Mouse (Mus musculus) CH12.LX (cell line): ENCODE data around the gene Cers6. TPM values are rescaled to one million over a fixed set of nuclear protein-coding genes. Genes with fewer than 3 reads are reported as not detected.

Experiments
- DNase-seq: peaks from one replicate; pipeline ENCODE4 v3.0.0-alpha.2; 2013; ENCODE audit errors: extremely low read depth
- H3K27ac ChIP-seq: 2 replicates; pipeline ENCODE4 v1.5.1; 2012; ENCODE audit warnings: low read depth, mild to moderate bottlenecking, control low read depth, moderate library complexity; ENCODE audit not compliant: insufficient read depth
- H3K27me3 ChIP-seq: replicated peaks from 2 replicates; pipeline ENCODE3; 2012; ENCODE audit warnings: inconsistent platforms
- H3K36me3 ChIP-seq, 2 experiments: replicated peaks in 1 of 2; 2 replicates each; pipeline versions ENCODE3 to v1.6.1; 2012; ENCODE audit warnings: inconsistent platforms in 1 of 2, low read length in 1 of 2, mild to moderate bottlenecking in 1 of 2, mixed read lengths in 1 of 2, moderate library complexity in 1 of 2; ENCODE audit not compliant: control insufficient read depth in 1 of 2, insufficient read depth in 1 of 2
- H3K4me1 ChIP-seq, 2 experiments: 2 replicates each; pipeline ENCODE4 v1.6.1; 2012; ENCODE audit warnings: inconsistent platforms in 1 of 2, moderate library complexity in 1 of 2; ENCODE audit not compliant: insufficient read depth in 2 of 2, control insufficient read depth in 1 of 2
- H3K4me2 ChIP-seq: 2 replicates; pipeline ENCODE4 v1.6.1; 2012; ENCODE audit warnings: low read depth, mild to moderate bottlenecking, control low read depth; ENCODE audit not compliant: poor library complexity, insufficient read depth, severe bottlenecking
- H3K4me3 ChIP-seq, 3 experiments: fragments of 150-350 bp in 1 of 3; sonication (generic) in 1 of 3; replicated peaks in 1 of 3; 2 replicates each; pipeline versions ENCODE3 to v1.5.1; 2011 to 2012; ENCODE audit warnings: low read depth in 2 of 3, low read length in 2 of 3, mild to moderate bottlenecking in 2 of 3, moderate library complexity in 2 of 3, control low read depth in 1 of 3, improper control_type of control experiment in 1 of 3, inconsistent platforms in 1 of 3, mixed read lengths in 1 of 3; ENCODE audit not compliant: poor library complexity in 1 of 3
- H3K79me2 ChIP-seq: replicated peaks from 2 replicates; pipeline ENCODE4 v1.6.1; 2012; ENCODE audit warnings: mild to moderate bottlenecking, moderate library complexity; ENCODE audit not compliant: control insufficient read depth, poor library complexity, insufficient read depth, severe bottlenecking; ENCODE audit errors: extremely low read depth
- H3K9ac ChIP-seq: 2 replicates; pipeline ENCODE4 v1.6.1; 2012; ENCODE audit warnings: low read depth, mild to moderate bottlenecking, control low read depth, moderate library complexity; ENCODE audit not compliant: insufficient read depth
- H3K9me3 ChIP-seq: replicated peaks from 2 replicates; pipeline ENCODE3; 2012; ENCODE audit warnings: low read length, inconsistent platforms, mixed read lengths
- BHLHE40 ChIP-seq: IDR thresholded peaks from 2 replicates; pipeline ENCODE4 v1.6.1; 2011; ENCODE audit warnings: mild to moderate bottlenecking, low read depth, low read length, improper control_type of control experiment
- E2F4 ChIP-seq: IDR thresholded peaks from 2 replicates; pipeline ENCODE4 v1.6.1; 2011; ENCODE audit warnings: low read depth, low read length, improper control_type of control experiment; ENCODE audit not compliant: insufficient replicate concordance
- EP300 ChIP-seq: IDR thresholded peaks from 2 replicates; pipeline ENCODE4 v1.6.1; 2011; ENCODE audit warnings: low read length, improper control_type of control experiment
- GABPA ChIP-seq: IDR thresholded peaks from 2 replicates; pipeline ENCODE4 v1.6.1; 2012; ENCODE audit warnings: low read depth, low read length, improper control_type of control experiment, inconsistent platforms; ENCODE audit not compliant: insufficient replicate concordance
- IRF4 ChIP-seq: IDR thresholded peaks from 2 replicates; pipeline ENCODE4 v1.6.1; 2014; ENCODE audit warnings: low read depth, mild to moderate bottlenecking, inconsistent platforms, low read length, improper control_type of control experiment
- JUND ChIP-seq: conservative IDR thresholded peaks from 2 replicates; pipeline ENCODE4 v1.6.1; 2011; ENCODE audit warnings: low read depth, low read length, improper control_type of control experiment
- MAFK ChIP-seq: IDR thresholded peaks from 2 replicates; pipeline ENCODE4 v1.6.1; 2011; ENCODE audit warnings: low read length, improper control_type of control experiment; ENCODE audit not compliant: insufficient replicate concordance
- MAX ChIP-seq: IDR thresholded peaks from 2 replicates; pipeline ENCODE4 v1.6.1; 2011; ENCODE audit warnings: low read length, improper control_type of control experiment
- MAZ ChIP-seq: IDR thresholded peaks from 2 replicates; pipeline ENCODE4 v1.6.1; 2012; ENCODE audit warnings: low read depth, mild to moderate bottlenecking, inconsistent platforms, low read length, improper control_type of control experiment, moderate library complexity
- MXI1 ChIP-seq: IDR thresholded peaks from 2 replicates; pipeline ENCODE4 v1.6.1; 2011; ENCODE audit warnings: mild to moderate bottlenecking, low read depth, low read length, improper control_type of control experiment
- NELFE ChIP-seq: IDR thresholded peaks from 2 replicates; pipeline ENCODE4 v1.6.1; 2011; ENCODE audit warnings: low read depth, low read length, improper control_type of control experiment
- NRF1 ChIP-seq: IDR thresholded peaks from 2 replicates; pipeline ENCODE4 v1.6.1; 2014; ENCODE audit warnings: low read depth, mild to moderate bottlenecking, inconsistent platforms, low read length, improper control_type of control experiment, moderate library complexity
- PAX5 ChIP-seq: IDR thresholded peaks from 2 replicates; pipeline ENCODE4 v1.6.1; 2012; ENCODE audit warnings: low read length, inconsistent platforms, mixed read lengths
- POLR2AphosphoS2 ChIP-seq: IDR thresholded peaks from 2 replicates; pipeline ENCODE4 v1.6.1; 2011; ENCODE audit warnings: low read depth, low read length, improper control_type of control experiment
- RAD21 ChIP-seq: IDR thresholded peaks from 2 replicates; pipeline ENCODE4 v1.6.1; 2011; ENCODE audit warnings: low read depth, mild to moderate bottlenecking, low read length, improper control_type of control experiment, moderate library complexity
- RCOR1 ChIP-seq: conservative IDR thresholded peaks from 2 replicates; pipeline ENCODE4 v1.6.1; 2012; ENCODE audit warnings: low read depth, mild to moderate bottlenecking, inconsistent platforms, low read length, improper control_type of control experiment
- SIN3A ChIP-seq: IDR thresholded peaks from 2 replicates; pipeline ENCODE4 v1.6.1; 2012; ENCODE audit warnings: low read length, improper control_type of control experiment, inconsistent platforms
- SMC3 ChIP-seq: IDR thresholded peaks from 2 replicates; pipeline ENCODE4 v1.6.1; 2011; ENCODE audit warnings: low read depth, low read length, improper control_type of control experiment
- TBP ChIP-seq: conservative IDR thresholded peaks from 2 replicates; pipeline ENCODE4 v1.6.1; 2011; ENCODE audit warnings: low read depth, low read length, improper control_type of control experiment
- TCF12 ChIP-seq: IDR thresholded peaks from 2 replicates; pipeline ENCODE4 v1.6.1; 2014; ENCODE audit warnings: low read depth, mild to moderate bottlenecking, inconsistent platforms, low read length, improper control_type of control experiment
- USF1 ChIP-seq: IDR thresholded peaks from 2 replicates; pipeline ENCODE4 v1.6.1; 2014; ENCODE audit warnings: low read depth, mild to moderate bottlenecking, inconsistent platforms, low read length, improper control_type of control experiment
- ZC3H11A ChIP-seq: IDR thresholded peaks from 2 replicates; pipeline ENCODE4 v1.6.1; 2012; ENCODE audit warnings: low read depth, mild to moderate bottlenecking, inconsistent platforms, low read length, improper control_type of control experiment
- ZKSCAN1 ChIP-seq: IDR thresholded peaks from 2 replicates; pipeline ENCODE4 v1.6.1; 2012; ENCODE audit warnings: low read depth, inconsistent platforms, low read length, improper control_type of control experiment, borderline replicate concordance
- ZMIZ1 ChIP-seq: IDR thresholded peaks from 2 replicates; pipeline ENCODE4 v1.6.1; 2012; ENCODE audit warnings: low read depth, mild to moderate bottlenecking, inconsistent platforms, low read length, improper control_type of control experiment
- ZNF384 ChIP-seq: IDR thresholded peaks from 2 replicates; pipeline ENCODE4 v1.6.1; 2012; ENCODE audit warnings: low read depth, low read length, improper control_type of control experiment, inconsistent platforms
- dilution Hi-C: fragments of 300-500 bp; cut with MboI; formaldehyde crosslinking; loops from 2 replicates; pipeline ENCODE4 v1.14.3; 2020; ENCODE audit warnings: low sequenced_read_pairs; ENCODE audit not compliant: extremely low pct_unique_long_range_greater_than_20kb, extremely low pct_ligation_motif_present
- in situ Hi-C: fragments of 300-500 bp; cut with MboI; formaldehyde crosslinking; loops from 3 replicates; pipeline ENCODE4 v1.14.3; 2019; ENCODE audit warnings: low sequenced_read_pairs, low pct_ligation_motif_present, low pct_unique_long_range_greater_than_20kb, mixed read lengths
- polyA plus RNA-seq: library from polyadenylated mRNA; unstranded; fragments of >175 nt; gene quantifications from 2 replicates; pipeline ENCODE4 v1.2.1, GENCODE M21; 2012; ENCODE audit warnings: low read depth; ENCODE audit not compliant: insufficient read length
- total RNA-seq, 2 experiments: library from RNA; depleted of rRNA; stranded (reverse); fragments of 300-350 nt in 1 of 2; fragments of >200 nt in 1 of 2; gene quantifications; 2 replicates each; pipeline ENCODE4 v1.2.3; 2012 to 2014

The Cers6 gene
- total and polyA plus RNA-seq, 3 experiments = not detected

DNA sequence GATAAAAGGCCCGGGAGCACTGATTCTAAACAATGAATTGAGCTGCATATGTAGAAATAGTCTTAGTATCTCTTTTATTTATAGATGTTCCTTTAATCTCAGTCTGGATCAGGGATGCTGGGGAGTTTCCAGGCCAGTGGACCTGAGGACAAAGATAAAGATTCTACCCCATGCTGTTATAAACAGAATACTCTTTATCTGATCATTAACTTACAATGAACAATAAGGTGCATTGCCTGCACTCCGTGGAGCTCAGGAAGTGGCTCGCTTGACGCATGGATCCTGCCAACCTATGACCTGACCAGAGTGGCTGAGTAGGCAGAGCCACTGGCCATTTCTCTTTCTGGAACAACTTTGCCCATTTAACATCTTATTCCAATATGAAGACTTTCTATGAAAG lies 279.6 kb downstream of the Cers6 start:
- no peak overlapping the region for H3K27ac ChIP-seq
- no peaks in the 10 kb centered on the region for H3K27me3 ChIP-seq
- H3K4me3 ChIP-seq = no peak overlapping the region
- in situ Hi-C loops (no loop called here), dilution Hi-C loops (no loop called here)
- H3K9me3 ChIP-seq = no peaks in the 10 kb centered on the region
- H3K9ac ChIP-seq = no peak overlapping the region
- H3K4me1 ChIP-seq = peaks cover 2 to 3% of the 10 kb centered on the region in 2 experiments; a peak in 1 of 4 replicates
- no peaks in the 10 kb centered on the region for H3K79me2 ChIP-seq
- DNase-seq = no peak
- no peaks in the 10 kb centered on the region for H3K36me3 ChIP-seq
- TF ChIP-seq MAFK (no peak), TCF12 (no peak), SIN3A (no peak), ZMIZ1 (no peak), RAD21 (no peak), NELFE (no peak), ZC3H11A (no peak), EP300 (no peak), POLR2AphosphoS2 (no peak), E2F4 (no peak), BHLHE40 (no peak), SMC3 (no peak), JUND (no peak)
- no peak overlapping the region for H3K4me2 ChIP-seq

- Histone ChIP-seq H3K4me2 (no peak overlapping the region), H3K79me2 (no peaks in the 10 kb centered on the region), H3K9ac (no peak overlapping the region), H3K9me3 (no peaks in the 10 kb centered on the region), H3K4me3 (no peak overlapping the region)
- TF ChIP-seq GABPA = no peak
- peak; percentile 42; the same call in 1 of the 2 replicates for TF ChIP-seq BHLHE40
- TF ChIP-seq, all 38 proteins: peak for 1
- Histone ChIP-seq H3K4me1 (peaks cover 7% of the 10 kb centered on the region in 2 experiments; a peak in 3 of 4 replicates), H3K27ac (no peak overlapping the region), H3K36me3 (no peaks in the 10 kb centered on the region), H3K27me3 (no peaks in the 10 kb centered on the region)
- in situ Hi-C loops (no loop called here), dilution Hi-C loops (no loop called here)
- no peak for DNase-seq
These were observed 287.4 kb downstream of the Cers6 start for GRCm38 (mm10) chr2:69148691-69149090.

DNA sequence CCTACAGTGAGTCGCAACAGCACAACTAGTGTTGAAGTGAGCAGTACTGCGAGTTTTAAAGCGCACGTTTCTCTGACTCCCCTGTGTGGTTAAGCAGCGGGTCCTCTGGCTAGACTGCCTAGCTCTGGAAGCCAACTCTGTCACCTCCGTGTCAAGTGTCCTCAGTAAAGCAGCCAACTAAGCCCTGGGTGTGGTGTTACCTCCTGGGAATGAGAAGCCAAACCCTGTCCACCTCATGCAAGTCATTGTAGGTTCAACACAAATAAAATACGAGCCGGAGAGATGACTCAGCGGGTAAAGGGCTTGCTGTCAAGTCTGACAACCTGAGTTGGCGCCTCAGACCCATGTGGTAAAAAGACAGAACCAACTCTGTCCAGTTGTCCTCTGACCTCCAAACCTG lies 287.9 kb downstream of the Cers6 start:
- TF ChIP-seq PAX5 (no peak), TBP (no peak), ZKSCAN1 (no peak), MAX (no peak), IRF4 (no peak), ZNF384 (no peak), USF1 (no peak), MXI1 (no peak), ZC3H11A (no peak), NRF1 (no peak), E2F4 (no peak), MAFK (no peak), TCF12 (no peak), RCOR1 (no peak), BHLHE40 (no peak), MAZ (no peak), NELFE (no peak)
- Histone ChIP-seq H3K79me2 (no peaks in the 10 kb centered on the region), H3K27me3 (no peaks in the 10 kb centered on the region), H3K27ac (no peak overlapping the region), H3K9me3 (no peaks in the 10 kb centered on the region), H3K4me1 (peaks cover 7% of the 10 kb centered on the region in 2 experiments; a peak in 3 of 4 replicates), H3K36me3 (no peaks in the 10 kb centered on the region), H3K9ac (no peak overlapping the region), H3K4me2 (no peak overlapping the region), H3K4me3 (no peak overlapping the region)
- no peak for DNase-seq
- dilution Hi-C loops (no loop called here), in situ Hi-C loops (no loop called here)
